Mouse (Mus musculus) limb, embryonic 14.5 days (tissue): Measurements from ENCODE around the gene Axin2. TPM values are rescaled to one million over a fixed set of nuclear protein-coding genes. Genes with fewer than 3 reads are reported as not detected.
A peak's percentile ranks its signal among the peaks of the same experiment; 100 is the strongest.

Experiments
- ATAC-seq: fragments of 200-750 bp; cut with Nextera tagmentation; 2 replicates; pipeline ENCODE4 v1.8.0; 2017; ENCODE audit warnings: low read depth, moderate number of reproducible peaks, moderate TSS enrichment; ENCODE audit not compliant: low FRiP score
- DNase-seq: peaks from one replicate; pipeline ENCODE4 v3.0.0-alpha.2; 2015; ENCODE audit warnings: low spot score
- H3K27ac ChIP-seq: fragments of 300-500 bp; sonication (generic); replicated peaks from 2 replicates; pipeline ENCODE4 v1.5.1; 2014; ENCODE audit warnings: low read depth, mild to moderate bottlenecking, low read length, moderate library complexity, mixed read lengths
- H3K27me3 ChIP-seq: fragments of 300-500 bp; sonication (generic); 2 replicates; pipeline ENCODE4 v1.6.1; 2014; ENCODE audit warnings: low read length, mixed read lengths; ENCODE audit not compliant: control insufficient read depth, insufficient read depth
- H3K36me3 ChIP-seq: fragments of 300-500 bp; sonication (generic); 2 replicates; pipeline ENCODE4 v1.6.1; 2014; ENCODE audit warnings: mild to moderate bottlenecking, low read length, moderate library complexity, mixed read lengths; ENCODE audit not compliant: control insufficient read depth, insufficient read depth
- H3K4me1 ChIP-seq: fragments of 300-500 bp; sonication (generic); 2 replicates; pipeline ENCODE4 v1.6.1; 2014; ENCODE audit warnings: antibody characterized with exemption, low read length, mixed read lengths; ENCODE audit not compliant: control insufficient read depth, insufficient read depth
- H3K4me2 ChIP-seq: fragments of 300-500 bp; sonication (generic); replicated peaks from 2 replicates; pipeline ENCODE4 v1.6.1; 2014; ENCODE audit warnings: low read depth, mild to moderate bottlenecking, low read length, moderate library complexity; ENCODE audit not compliant: severe bottlenecking
- H3K4me3 ChIP-seq: fragments of 300-500 bp; sonication (generic); replicated peaks from 2 replicates; pipeline ENCODE4 v1.5.1; 2014; ENCODE audit warnings: low read length
- H3K9ac ChIP-seq: fragments of 300-500 bp; sonication (generic); 2 replicates; pipeline ENCODE4 v1.6.1; 2014; ENCODE audit warnings: mild to moderate bottlenecking, low read depth, low read length, moderate library complexity; ENCODE audit not compliant: severe bottlenecking
- H3K9me3 ChIP-seq: fragments of 300-500 bp; sonication (generic); 2 replicates; pipeline ENCODE4 v1.6.1; 2016; ENCODE audit warnings: low read length; ENCODE audit not compliant: control insufficient read depth
- POLR2A ChIP-seq: fragments of 200-500 bp; IDR thresholded peaks from 2 replicates; pipeline ENCODE4 v1.8.0; 2012; ENCODE audit warnings: inconsistent platforms, mild to moderate bottlenecking, moderate library complexity, borderline replicate concordance; ENCODE audit not compliant: insufficient read depth, insufficient read length; ENCODE audit errors: extremely low read depth
- WGBS: fragments of 180-500 bp; shearing (Covaris S2); extraction: QIAGEN DNeasy Blood & Tissue Kit; methylation state at CpG from one replicate; pipeline ENCODE4 v1.1.7; 2014; 5-methylcytosine and 5-hydroxymethylcytosine counted together
- polyA plus RNA-seq, 2 experiments: library from polyadenylated mRNA; depleted of rRNA in 1 of 2; stranded (reverse) in 1 of 2; unstranded in 1 of 2; fragments of >200 nt; fragmentation: Nextera tagmentation in 1 of 2; extraction: Ambion mirVana in 1 of 2; gene quantifications; 2 replicates each; pipeline versions ENCODE4 v1.2.1 to v1.2.3; 2012 to 2014

Gene Axin2
- polyA plus RNA-seq, 2 experiments = 22.6 to 50.9 TPM

DNA sequence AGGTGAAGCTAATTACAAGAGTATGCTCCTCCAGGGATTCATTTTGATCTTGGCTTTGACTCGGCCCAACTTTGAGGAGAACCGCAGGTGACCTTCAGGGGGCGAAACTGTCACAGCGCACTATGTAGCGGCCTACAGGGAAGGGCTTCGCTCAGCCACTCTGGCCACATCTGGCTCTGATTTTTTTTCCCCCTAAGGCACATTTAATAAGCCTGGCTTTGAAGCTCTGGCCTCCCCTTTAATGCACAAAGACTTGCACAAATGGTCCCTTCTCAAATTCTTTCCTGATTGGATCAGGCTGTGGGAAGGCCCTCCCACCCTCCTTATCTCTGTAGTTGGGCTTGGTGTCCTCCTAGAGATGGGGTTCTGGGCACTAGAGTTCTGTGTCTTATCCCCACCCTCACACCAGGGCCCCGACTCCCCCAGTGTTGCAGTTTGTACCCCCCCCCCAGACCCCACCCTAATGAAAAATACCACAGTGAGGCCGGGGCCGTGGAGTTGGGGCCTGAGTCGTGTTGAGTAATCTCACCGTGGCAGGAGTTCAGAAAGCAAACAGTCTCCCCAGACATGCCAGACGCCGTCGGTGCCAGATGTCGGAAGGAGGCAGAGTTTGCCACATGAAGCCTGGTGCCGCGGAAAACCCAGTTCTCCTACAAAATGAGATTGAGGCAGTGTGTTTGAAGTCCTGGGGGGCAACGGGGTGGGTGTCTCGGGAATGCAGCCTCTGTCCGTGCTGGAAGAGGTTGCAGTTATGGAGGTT, 27.5 kb downstream of the Axin2 start:
- peaks cover 88% of the 10 kb centered on the region for H3K36me3 ChIP-seq
- H3K4me2 ChIP-seq = peak overlapping the region; percentile 25; the same call in 1 of the 2 replicates
- H3K27ac ChIP-seq = peak overlapping the region; percentile 80
- H3K9me3 ChIP-seq = no peaks in the 10 kb centered on the region
- no peak overlapping the region for H3K4me3 ChIP-seq
- DNase-seq (peak; percentile 85), ATAC-seq (peak; percentile 77)
- TF ChIP-seq POLR2A = no peak
- H3K4me1 ChIP-seq = peaks cover 24% of the 10 kb centered on the region
- WGBS = 26% methylated on average over 20 of the region's 20 CpGs
- H3K27me3 ChIP-seq = no peaks in the 10 kb centered on the region
- H3K9ac ChIP-seq = no peak overlapping the region

DNA sequence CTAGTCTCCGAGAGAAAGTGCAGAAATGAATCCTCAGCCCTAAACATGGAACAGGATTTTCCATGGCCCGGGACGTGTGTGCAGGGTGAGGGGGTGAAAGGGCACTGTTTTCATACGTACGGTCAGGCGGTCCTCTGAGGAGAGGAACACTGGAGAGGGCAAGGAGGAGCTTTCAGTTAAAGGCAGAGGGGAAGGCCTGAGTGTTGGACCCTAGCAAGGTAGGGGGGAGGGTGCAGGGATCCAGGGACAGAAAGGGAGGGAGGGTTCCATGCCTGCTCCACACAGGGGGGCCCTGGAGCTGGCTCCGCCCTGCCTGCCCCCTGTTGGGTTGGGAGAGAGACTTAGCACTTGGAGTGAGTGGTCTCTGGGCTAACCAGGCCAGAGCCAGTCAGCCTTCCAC, 28.4 kb downstream of the Axin2 start:
- no peak for DNase-seq
- Histone ChIP-seq H3K27me3 (no peaks in the 10 kb centered on the region), H3K4me2 (no peak overlapping the region), H3K4me3 (no peak overlapping the region), H3K9ac (no peak overlapping the region), H3K9me3 (no peaks in the 10 kb centered on the region), H3K4me1 (peaks cover 24% of the 10 kb centered on the region), H3K36me3 (peaks cover 82% of the 10 kb centered on the region), H3K27ac (peak overlapping the region; percentile 80)
- ATAC-seq = no peak
- no peak for TF ChIP-seq POLR2A
- WGBS = 70% methylated on average over 7 of the region's 7 CpGs

DNA sequence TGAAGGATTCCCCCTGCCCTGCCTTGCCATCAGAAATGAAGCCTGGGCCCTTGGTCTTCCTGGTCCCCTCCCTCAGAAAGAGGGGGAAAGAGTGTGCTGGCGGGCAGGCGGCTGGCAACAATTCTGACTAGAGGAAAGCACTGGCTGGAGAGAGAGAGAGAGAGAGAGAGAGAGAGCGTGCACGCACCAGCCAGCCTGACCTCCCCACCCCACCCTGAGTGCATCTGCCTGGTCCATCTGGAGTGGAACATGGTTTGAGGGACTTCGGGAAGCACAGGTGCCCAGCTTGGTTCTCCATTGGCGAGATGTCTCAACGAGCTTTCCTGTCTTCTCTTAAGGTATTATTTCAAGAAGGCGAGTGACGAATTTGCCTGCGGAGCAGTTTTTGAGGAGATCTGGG, 28.8 kb downstream of the Axin2 start:
- peaks cover 24% of the 10 kb centered on the region for H3K4me1 ChIP-seq
- WGBS = 80% methylated on average over 10 of the region's 10 CpGs
- H3K9me3 ChIP-seq = no peaks in the 10 kb centered on the region
- H3K9ac ChIP-seq = no peak overlapping the region
- ATAC-seq (no peak), DNase-seq (no peak)
- no peaks in the 10 kb centered on the region for H3K27me3 ChIP-seq
- H3K36me3 ChIP-seq = peaks cover 78% of the 10 kb centered on the region
- H3K27ac ChIP-seq = peak overlapping the region; percentile 80; the same call in 1 of the 2 replicates
- no peak overlapping the region for H3K4me2 ChIP-seq
- TF ChIP-seq POLR2A = no peak
- no peak overlapping the region for H3K4me3 ChIP-seq

DNA sequence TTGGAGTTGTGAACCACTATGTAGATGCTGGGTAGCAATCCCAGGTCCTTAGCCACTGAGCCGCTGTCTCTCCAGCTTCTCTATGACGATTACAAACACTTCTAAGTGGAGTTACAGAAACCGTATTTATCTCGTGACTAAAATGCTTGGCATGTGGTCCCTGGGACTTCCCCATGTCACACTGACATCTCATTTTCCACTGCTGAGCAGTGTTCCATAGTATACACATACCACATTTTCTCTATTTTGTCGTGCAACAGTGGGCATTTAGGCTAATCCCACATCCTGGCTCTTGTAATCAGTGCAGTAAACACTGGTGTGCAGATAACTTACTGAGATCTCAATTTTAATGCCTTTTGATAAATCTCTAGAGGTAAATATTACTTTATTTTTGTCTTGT, 32.2 kb downstream of the Axin2 start:
- no peak overlapping the region for H3K27ac ChIP-seq
- H3K27me3 ChIP-seq = no peaks in the 10 kb centered on the region
- H3K4me1 ChIP-seq = peaks cover 15% of the 10 kb centered on the region
- no peaks in the 10 kb centered on the region for H3K9me3 ChIP-seq
- 64% methylated on average over 5 of the region's 5 CpGs for WGBS
- no peak for DNase-seq
- no peak for TF ChIP-seq POLR2A
- no peak overlapping the region for H3K4me3 ChIP-seq
- no peak overlapping the region for H3K4me2 ChIP-seq
- no peak for ATAC-seq
- peaks cover 44% of the 10 kb centered on the region for H3K36me3 ChIP-seq
- no peak overlapping the region for H3K9ac ChIP-seq

DNA sequence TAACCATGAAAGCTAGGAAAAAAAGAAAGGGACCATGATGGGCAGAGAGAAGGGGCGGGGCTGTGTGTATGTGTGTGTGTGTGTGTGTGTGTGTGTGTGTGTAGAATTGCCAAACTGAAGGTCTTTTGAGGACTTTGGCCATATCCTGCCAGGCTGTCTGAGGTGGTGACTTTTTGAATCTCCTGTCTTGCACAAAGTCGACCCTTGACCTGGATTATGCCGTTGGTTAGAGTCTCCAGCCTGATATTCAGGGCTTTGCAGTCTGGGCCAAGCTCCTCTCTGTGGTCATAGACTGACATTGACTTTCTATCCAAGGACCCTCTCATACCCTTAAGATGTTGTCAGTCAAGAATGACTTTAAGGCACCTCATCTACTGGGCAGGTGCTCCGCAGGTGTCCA, 35.8 kb downstream of the Axin2 start:
- ATAC-seq (no peak), DNase-seq (no peak)
- no peak overlapping the region for H3K9ac ChIP-seq
- H3K36me3 ChIP-seq = peaks cover 12% of the 10 kb centered on the region
- TF ChIP-seq POLR2A = no peak
- no peaks in the 10 kb centered on the region for H3K9me3 ChIP-seq
- 91% methylated on average over 4 of the region's 4 CpGs for WGBS
- no peak overlapping the region for H3K4me3 ChIP-seq
- no peaks in the 10 kb centered on the region for H3K27me3 ChIP-seq
- peaks cover 1% of the 10 kb centered on the region for H3K4me1 ChIP-seq
- H3K27ac ChIP-seq = no peak overlapping the region
- no peak overlapping the region for H3K4me2 ChIP-seq

DNA sequence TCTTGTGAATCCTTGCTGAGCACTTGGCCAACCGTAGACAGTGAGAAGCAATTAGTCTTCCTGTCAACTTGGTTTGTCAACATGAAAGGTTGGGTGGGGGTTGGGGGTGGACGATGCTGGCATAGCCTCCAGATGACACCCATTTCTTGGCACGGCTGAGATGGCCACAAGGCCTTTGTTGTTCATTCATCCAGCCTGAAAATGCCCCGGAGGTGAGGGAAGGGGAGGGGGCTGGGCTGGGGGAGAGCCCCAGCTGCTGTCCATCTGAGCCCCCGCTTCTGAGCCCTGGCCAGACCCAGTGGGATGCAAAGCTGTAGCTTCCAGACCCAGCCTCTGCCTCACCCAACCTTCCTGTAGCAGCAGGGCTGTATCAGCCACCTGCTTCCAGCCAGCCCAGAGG, 38.2 kb downstream of the Axin2 start:
- 53% methylated on average over 5 of the region's 5 CpGs for WGBS
- Histone ChIP-seq H3K9me3 (no peaks in the 10 kb centered on the region), H3K27me3 (no peaks in the 10 kb centered on the region), H3K36me3 (no peaks in the 10 kb centered on the region), H3K9ac (no peak overlapping the region), H3K4me2 (no peak overlapping the region), H3K4me1 (peaks cover 18% of the 10 kb centered on the region), H3K4me3 (no peak overlapping the region), H3K27ac (no peak overlapping the region)
- ATAC-seq (no peak), DNase-seq (no peak)
- TF ChIP-seq POLR2A = no peak
